In the genomic region with DNA sequence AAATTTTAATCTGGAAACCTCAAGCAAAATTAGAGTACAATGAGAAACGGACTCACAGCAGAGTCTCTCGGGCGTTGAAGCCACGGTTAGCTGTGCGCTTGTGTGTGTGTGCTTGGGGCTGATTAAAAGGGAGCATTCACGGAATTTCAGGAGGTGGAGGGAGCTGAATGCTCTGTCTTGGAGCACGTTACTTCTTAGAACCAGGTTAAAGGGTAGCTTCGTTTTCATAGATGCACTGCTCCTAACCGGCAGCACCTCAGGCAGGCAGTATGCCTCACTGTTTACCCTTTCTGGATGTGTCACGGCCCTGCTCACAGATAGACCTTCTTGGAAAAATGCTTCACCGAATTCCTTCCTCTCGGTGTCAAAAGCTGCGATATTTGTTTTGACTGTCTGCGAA, we compare ENCODE assay signal across 8 mouse cellular contexts.
DNase-seq lines count a peak whose midpoint lies in the region; ATAC-seq and TF ChIP-seq lines count a peak whose summit lies in the region.

No protein-coding gene starts in this region.

- TF ChIP-seq EP300 in lung, postnatal 0 days (IDR thresholded peaks at IDR 0.05), result no peak

- H3K36me3 ChIP-seq in lung, postnatal 0 days (ENCODE audit: insufficient read depth, low read length), result no peaks in the 10 kb centered on the region
- H3K36me3 ChIP-seq in limb, embryonic 14.5 days (ENCODE audit: control insufficient read depth, insufficient read depth, low read length), result no peaks in the 10 kb centered on the region
- no peaks in the 10 kb centered on the region for H3K36me3 ChIP-seq in stomach, embryonic 14.5 days (ENCODE audit: control insufficient read depth, insufficient read depth, low read length)

- no peak overlapping the region for H3K27ac ChIP-seq in lung, postnatal 0 days (ENCODE audit: low read length)
- no peak overlapping the region for H3K27ac ChIP-seq in limb, embryonic 14.5 days (replicated peaks; ENCODE audit: low read depth, low read length)
- H3K27ac ChIP-seq in stomach, embryonic 14.5 days (ENCODE audit: low read length), result no peak overlapping the region

- H3K4me3 ChIP-seq in lung, postnatal 0 days (ENCODE audit: low read depth, low read length), result peak overlapping the region; percentile 53
- peak overlapping the region; percentile 48 for H3K4me3 ChIP-seq in limb, embryonic 14.5 days (replicated peaks; ENCODE audit: low read length)
- H3K4me3 ChIP-seq in stomach, embryonic 14.5 days (ENCODE audit: low read depth, low read length), result peak overlapping the region; percentile 46

- TF ChIP-seq CTCF in lung, postnatal 0 days (IDR thresholded peaks at IDR 0.05), result no peak

- peak; percentile 20; the same call in 1 of the 2 replicates for ATAC-seq in lung, postnatal 0 days
- ATAC-seq in limb, embryonic 14.5 days (ENCODE audit: low FRiP score, low read depth), result no peak
- no peak for ATAC-seq in stomach, embryonic 14.5 days (ENCODE audit: insufficient number of reproducible peaks, insufficient read depth, low FRiP score, low read depth)

- TF ChIP-seq POLR2A in limb, embryonic 14.5 days (IDR thresholded peaks at IDR 0.05; ENCODE audit: borderline replicate concordance, extremely low read depth, insufficient read depth, insufficient read length), result no peak

- peak overlapping the region; percentile 82 for H3K4me2 ChIP-seq in lung, postnatal 0 days (replicated peaks; ENCODE audit: low read depth, low read length)
- peak overlapping the region; percentile 90 for H3K4me2 ChIP-seq in limb, embryonic 14.5 days (replicated peaks; ENCODE audit: low read depth, low read length, severe bottlenecking)
- peak overlapping the region; percentile 64 for H3K4me2 ChIP-seq in stomach, embryonic 14.5 days (replicated peaks; ENCODE audit: low read depth, low read length)

- peaks cover 14% of the 10 kb centered on the region for H3K4me1 ChIP-seq in lung, postnatal 0 days (ENCODE audit: insufficient read depth, low read depth, low read length)
- H3K4me1 ChIP-seq in limb, embryonic 14.5 days (ENCODE audit: control insufficient read depth, insufficient read depth, low read length), result peaks cover 15% of the 10 kb centered on the region; the same call in 1 of the 2 replicates
- H3K4me1 ChIP-seq in stomach, embryonic 14.5 days (ENCODE audit: control insufficient read depth, insufficient read depth, low read length), result peaks cover 18% of the 10 kb centered on the region; the same call in 1 of the 2 replicates

- H3K9me3 ChIP-seq in lung, postnatal 0 days (ENCODE audit: low read length), result no peaks in the 10 kb centered on the region
- no peaks in the 10 kb centered on the region for H3K9me3 ChIP-seq in limb, embryonic 14.5 days (ENCODE audit: control insufficient read depth, low read length)
- H3K9me3 ChIP-seq in stomach, embryonic 14.5 days (ENCODE audit: control insufficient read depth, low read depth, low read length), result no peaks in the 10 kb centered on the region

- peak overlapping the region; percentile 34 for H3K9ac ChIP-seq in lung, postnatal 0 days (replicated peaks; ENCODE audit: low read depth)
- H3K9ac ChIP-seq in limb, embryonic 14.5 days (ENCODE audit: low read depth, low read length, severe bottlenecking), result peak overlapping the region; percentile 62; the same call in 1 of the 2 replicates
- 0 out of 2 replicates have a peak overlapping the region, but pooled peaks have one; percentile 1 for H3K9ac ChIP-seq in stomach, embryonic 14.5 days (replicated peaks; ENCODE audit: low read depth, low read length)

- DNase-seq in adrenal gland, postnatal 10 days, result peak; percentile 16
- no peak for DNase-seq in adrenal gland, adult 8-10 months
- peak; percentile 31 for DNase-seq in lung, postnatal 0 days (ENCODE audit: low spot score)
- no peak for DNase-seq in lung, postnatal 10 days
- DNase-seq in limb, embryonic 14.5 days (ENCODE audit: low spot score), result no peak
- no peak for DNase-seq in right cerebral cortex, adult 2 months (ENCODE audit: low spot score in 2 of 2)
- DNase-seq in urinary bladder, postnatal 14 days (ENCODE audit: low spot score), result no peak

- WGBS in lung, postnatal 0 days, result 9% methylated on average over 14 of the region's 14 CpGs
- 52% methylated on average over 14 of the region's 14 CpGs for whole genome bisulfite sequencing in limb, embryonic 14.5 days
- 17% methylated on average over 14 of the region's 14 CpGs for WGBS in stomach, embryonic 14.5 days

- no peaks in the 10 kb centered on the region for H3K27me3 ChIP-seq in lung, postnatal 0 days (replicated peaks; ENCODE audit: insufficient read depth, low read length)
- H3K27me3 ChIP-seq in limb, embryonic 14.5 days (ENCODE audit: control insufficient read depth, insufficient read depth, low read length), result no peaks in the 10 kb centered on the region
- H3K27me3 ChIP-seq in stomach, embryonic 14.5 days (ENCODE audit: control insufficient read depth, insufficient read depth, low read length), result no peaks in the 10 kb centered on the region

Comparison
In these comparisons a context has a peak if more than half of its experiments do, and no peak if none do; other contexts are left out.
1. DNase-seq: peak in adrenal gland, postnatal 10 days (single experiment) and lung, postnatal 0 days (single experiment); none in adrenal gland, adult 8-10 months (single experiment), lung, postnatal 10 days (single experiment), limb, embryonic 14.5 days (single experiment), right cerebral cortex, adult 2 months (0 of 2) and urinary bladder, postnatal 14 days (single experiment).
2. H3K9ac ChIP-seq: peak in every context shown above with its lines; median percentile 62 in limb, embryonic 14.5 days; 34 in lung, postnatal 0 days; 1 in stomach, embryonic 14.5 days.
3. Peak in every context shown above with its lines, with median percentiles within 50 percentile points of each other: H3K4me2 ChIP-seq and H3K4me3 ChIP-seq.